Mouse (Mus musculus): ENCODE results near the gene Abhd18. TPM values are rescaled to one million over a fixed set of nuclear protein-coding genes. Genes with fewer than 3 reads are reported as not detected.
"Not testable (repeated sequence)": the region's sequence is repeated elsewhere in the genome, so short reads cannot be mapped to it uniquely, and the experiment has no call there.

Abhd18 gene
- 10 to 100 TPM; 11.0 to 11.6 TPM for total RNA-seq (2021)
- long read RNA-seq, experiment 1, transcript Abhd18-201 (13 exons, 3,277 nt) = major isoform, 9 of 10 reads
- long read RNA-seq, experiment 1, partial matches to known transcripts = 0 of 10 reads
- long read RNA-seq, experiment 1, other reads (novel, unspliced or antisense) = 1 of 10 reads
- long read RNA-seq, experiment 2, transcript Abhd18-201 (13 exons, 3,277 nt) = major isoform, 8 of 13 reads
- long read RNA-seq, experiment 2, partial matches to known transcripts = 1 of 13 reads
- long read RNA-seq, experiment 2, other reads (novel, unspliced or antisense) = 4 of 13 reads

- not testable (repeated sequence) for DNase-seq
These were observed at the start of gene Abhd18 for GRCm38 (mm10) chr3:40846957-40847017. Abhd18 (plus strand) TSS chr3:40846970.

DNA sequence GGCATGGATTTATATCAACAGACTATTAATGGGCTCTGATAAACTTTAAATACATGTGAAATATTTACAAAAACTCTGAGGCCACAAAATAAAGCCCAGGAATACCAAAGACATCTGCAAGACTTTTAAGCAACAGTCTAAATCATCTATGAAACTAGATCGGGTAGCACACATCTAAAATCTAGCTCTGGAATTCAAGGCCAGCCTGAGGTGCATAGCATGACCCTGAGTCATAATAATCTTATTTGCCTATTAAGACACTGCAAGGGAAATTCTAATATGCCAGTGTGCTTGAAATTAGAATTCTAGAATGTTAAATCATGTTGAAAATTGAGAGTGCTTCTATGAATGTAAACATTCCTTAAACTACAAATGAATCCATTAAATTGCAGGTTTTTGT lies 48.7 kb upstream of the Abhd18 start:
- DNase-seq = no peak

DNA sequence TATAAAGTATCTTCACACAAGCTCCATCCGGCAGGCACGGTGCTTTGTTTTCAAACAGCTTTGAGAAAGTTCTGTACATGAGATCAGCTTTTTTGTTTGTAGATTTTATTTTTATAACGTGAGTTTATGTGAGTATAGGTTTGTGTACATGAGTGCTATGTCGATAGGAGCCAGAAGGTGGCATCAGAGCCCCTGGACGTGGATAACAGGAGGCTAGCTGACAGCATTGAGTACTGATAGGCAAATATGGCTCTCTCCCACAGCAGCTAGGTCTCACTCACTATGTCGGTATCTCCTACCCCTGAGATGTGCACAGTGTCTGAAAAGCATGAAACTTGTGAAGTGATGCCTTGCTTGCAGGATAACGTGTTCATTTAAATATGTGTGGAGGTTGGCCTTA lies 48.3 kb upstream of the Abhd18 start:
- DNase-seq = no peak

DNA sequence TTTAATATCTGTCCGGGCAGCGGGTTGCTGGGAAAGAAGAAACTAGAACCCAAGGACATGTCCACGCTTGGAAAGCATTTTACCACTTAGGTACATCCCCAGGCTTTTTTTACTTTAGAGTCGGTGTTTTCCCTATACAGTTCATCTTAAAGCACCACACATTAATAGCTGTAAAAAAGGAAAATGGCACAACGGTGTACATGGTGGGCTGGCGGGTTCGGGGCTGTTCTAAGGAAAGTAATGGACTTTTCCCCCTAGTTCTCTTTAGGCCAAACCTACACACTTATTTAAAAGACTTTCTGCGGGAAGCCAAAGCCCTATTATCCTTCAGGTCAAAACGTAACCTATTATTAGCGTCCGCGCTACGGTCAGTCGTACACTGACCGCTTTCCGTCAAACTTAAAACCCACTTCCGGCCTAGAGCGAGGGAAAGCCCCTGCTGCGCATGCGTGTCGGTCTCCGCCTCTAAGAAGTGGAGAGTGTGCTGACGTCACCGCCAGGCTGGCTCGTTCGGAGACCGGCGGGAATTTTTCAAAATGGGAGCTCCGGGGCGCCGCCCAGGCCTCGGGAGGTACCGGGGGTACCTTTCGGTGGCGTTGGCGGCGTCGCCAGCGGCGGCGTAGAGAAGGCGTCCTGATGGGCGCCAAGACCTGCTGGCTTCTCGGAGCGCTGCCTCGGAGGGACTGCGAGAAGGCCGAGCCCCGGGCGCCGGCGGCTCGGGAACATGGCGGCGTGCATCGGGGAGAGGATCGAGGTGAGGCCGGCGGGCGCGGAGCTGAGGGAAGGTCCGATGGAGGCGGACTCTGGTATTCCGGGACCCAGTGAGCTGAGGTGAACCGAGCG lies 47.0 kb upstream of the Abhd18 start, which contains the start of gene Plk4:
Plk4 (plus strand) TSS at position 490 of the 843 bp plus-strand sequence.
- peak; percentile 98 for DNase-seq

DNA sequence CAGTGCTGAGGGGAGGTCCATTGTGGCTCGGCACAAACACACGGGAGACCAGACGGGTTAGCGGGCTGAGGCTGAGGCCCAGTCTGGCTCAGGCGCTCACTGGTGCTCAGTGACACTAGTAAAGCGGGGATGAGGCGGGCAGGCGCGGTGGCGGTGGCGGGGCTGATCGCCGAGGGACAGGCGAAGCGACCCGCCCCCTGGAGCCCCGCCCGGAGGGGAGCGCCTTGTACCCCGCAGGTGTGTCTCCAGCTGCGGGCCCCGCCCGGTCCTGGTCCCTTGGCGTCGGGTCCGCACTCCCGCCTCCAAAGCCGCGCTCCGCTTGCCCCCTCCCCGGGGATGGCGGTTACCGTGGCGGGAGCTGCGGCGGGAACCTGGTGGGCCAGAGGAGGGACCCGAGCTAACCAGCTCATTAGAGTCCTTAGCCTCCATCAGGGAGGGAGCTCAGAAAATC lies 46.4 kb upstream of the Abhd18 start:
- peak; percentile 53 for DNase-seq

DNA sequence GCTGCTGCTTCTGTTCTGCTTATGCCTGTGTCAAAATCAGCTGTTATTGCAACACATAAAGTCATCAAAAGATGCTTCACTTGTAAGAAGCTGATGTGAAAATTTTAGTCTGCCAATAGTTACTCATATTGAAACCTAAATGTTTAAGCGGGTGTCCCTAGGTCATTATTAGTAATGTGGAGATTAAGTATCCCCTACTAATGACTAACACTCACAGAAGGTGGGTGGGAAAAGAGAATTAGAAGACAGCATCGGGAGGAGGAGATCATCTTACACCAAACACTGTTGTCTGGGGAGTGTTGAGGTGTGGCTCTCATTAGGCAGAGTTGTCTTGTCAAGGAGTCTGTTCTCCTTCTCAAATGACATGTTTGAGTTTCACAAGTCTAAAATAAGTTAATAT lies 39.9 kb upstream of the Abhd18 start:
- no peak for DNase-seq

- DNase-seq = no peak
These were observed 38.1 kb upstream of the Abhd18 start for GRCm38 (mm10) chr3:40808686-40809085.

DNA sequence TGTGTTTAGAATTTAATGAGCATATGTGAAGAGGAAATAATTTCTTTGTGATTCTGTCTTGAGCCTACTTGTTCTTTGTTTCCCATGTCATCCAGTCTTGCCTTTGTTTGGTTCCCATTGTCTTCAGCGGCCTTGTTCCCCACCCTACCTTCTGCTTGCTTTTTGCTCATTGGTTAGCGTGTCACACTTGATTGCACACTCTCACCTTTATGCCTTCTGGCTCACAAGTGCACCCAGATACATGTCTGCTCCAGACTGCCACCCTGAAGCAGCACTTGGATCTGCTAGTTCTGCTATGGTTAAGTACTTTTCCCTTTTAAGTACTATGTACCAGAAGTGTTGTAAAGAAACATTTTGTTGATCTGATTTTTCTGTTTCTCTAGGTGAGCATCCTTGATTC lies 36.9 kb upstream of the Abhd18 start:
- DNase-seq = no peak

GRCm38 (mm10) chr3:40813275-40813674 lies 33.5 kb upstream of the Abhd18 start:
- DNase-seq = no peak

GRCm38 (mm10) chr3:40845521-40845920 lies 1.2 kb upstream of the Abhd18 start:
- not testable (repeated sequence) for DNase-seq

GRCm38 (mm10) chr3:40846473-40846956 lies 255 bp upstream of the Abhd18 start, which contains the start of gene Mfsd8:
Mfsd8 (minus strand) TSS chr3:40846886.
- DNase-seq = peak; percentile 89

- peak; percentile 20 for DNase-seq
These were observed 248 bp downstream of the Abhd18 start for GRCm38 (mm10) chr3:40847018-40847417.

DNA sequence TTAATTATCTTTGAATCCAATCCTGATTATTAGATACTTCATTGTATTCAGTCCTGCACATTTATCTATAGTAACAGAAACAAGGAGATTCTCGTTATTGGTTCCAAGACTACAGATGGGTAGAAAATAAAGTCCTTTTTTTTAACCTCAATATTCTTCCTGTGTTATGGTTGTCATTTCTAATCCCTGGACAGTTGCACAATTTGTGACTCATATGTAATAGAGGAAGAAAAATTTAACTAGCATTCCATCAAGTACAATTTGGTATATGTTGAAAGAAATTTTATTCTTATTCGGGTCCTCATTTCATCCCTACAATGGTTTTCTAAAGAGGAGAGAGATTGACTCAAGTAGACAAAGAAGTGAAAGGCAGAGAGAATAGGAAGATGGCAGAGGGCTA lies 1.2 kb downstream of the Abhd18 start:
- DNase-seq = not testable (repeated sequence)

GRCm38 (mm10) chr3:40853123-40853738 lies 6.5 kb downstream of the Abhd18 start:
- DNase-seq = not testable (repeated sequence)

DNA sequence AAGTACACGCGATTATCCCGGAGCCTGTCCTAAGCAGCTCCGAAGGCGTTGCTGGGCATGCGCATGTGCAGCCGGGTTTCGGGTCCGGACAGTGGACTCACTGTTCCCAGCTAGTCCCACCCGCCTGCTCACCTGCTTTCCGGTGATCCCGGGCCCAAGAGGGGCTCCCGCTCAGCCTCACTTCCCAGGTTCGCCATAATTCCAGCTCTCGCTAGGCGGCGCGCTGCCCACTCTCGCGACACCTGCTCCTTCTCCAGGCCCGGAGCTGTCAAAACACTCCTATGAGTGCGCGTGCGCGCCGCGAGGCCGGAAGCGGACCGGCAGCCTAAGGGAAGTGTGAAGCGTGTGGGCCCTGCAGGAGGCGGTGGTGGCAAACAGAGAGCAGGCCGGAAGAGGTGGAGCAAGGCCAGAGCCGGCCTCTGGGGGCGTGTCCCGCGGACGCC lies 47.1 kb downstream of the Abhd18 start:
- peak; percentile 95 for DNase-seq

DNA sequence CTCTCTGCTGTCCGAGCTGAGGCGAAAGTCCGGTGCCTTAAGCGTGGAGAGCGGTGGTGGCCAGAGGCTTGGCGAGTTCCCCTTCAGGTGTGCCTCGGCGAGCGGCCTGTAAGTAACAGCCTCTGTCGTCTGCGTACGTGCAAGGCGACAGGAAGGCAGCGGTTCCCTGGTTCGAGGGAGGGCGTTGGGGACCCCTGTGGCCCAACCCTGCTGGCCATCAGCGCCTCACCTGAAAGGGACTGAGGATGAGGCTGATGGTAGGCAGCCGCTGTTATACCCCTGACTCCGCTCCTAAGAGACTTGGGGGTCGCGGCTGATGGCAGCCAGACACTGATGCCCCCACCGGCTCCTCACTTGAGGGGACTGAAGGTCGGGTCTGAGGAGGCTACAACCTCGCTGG lies 47.6 kb downstream of the Abhd18 start:
- DNase-seq = peak; percentile 27

DNA sequence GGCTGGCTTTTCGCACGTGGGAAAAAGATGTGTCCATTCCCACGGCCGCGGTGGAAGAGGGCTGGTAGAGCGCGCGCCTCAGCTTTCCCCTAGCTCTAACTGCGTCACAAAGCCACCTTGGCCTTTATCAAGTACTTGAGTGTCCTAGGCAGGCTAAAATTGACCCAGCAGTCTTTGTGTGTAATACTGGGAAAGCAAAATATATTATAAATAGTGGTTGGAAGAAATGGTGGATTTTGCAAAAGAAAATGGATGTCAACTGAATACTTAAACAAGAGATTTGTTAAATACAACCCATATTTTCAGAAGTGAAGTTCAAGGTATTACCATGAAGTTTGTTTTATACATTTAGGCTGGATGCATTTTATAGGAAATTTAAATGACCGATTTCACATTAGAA lies 55.7 kb downstream of the Abhd18 start, which contains the start of gene 1700034I23Rik:
1700034I23Rik (minus strand) TSS at position 101 of the 400 bp plus-strand sequence.
- DNase-seq = not testable (repeated sequence)

DNA sequence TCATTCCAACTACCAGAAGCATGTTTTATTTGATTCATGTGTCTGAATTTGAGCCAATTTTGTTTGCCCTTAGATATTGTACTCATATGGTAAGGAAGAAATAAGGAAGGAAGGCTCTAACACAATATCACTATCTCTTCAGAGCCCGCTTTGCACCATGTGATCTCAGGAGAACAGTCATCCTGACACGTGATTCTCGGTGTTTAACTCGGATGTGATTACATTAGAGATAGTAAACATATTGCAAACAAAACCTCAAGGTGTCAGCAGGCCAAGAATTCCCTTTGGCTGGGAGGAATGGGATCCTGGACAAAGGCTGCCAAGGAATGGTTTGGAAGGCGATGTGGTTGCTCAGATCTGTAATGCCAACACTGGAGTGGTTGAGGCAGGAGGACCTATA lies 91.4 kb downstream of the Abhd18 start:
- DNase-seq = no peak

DNA sequence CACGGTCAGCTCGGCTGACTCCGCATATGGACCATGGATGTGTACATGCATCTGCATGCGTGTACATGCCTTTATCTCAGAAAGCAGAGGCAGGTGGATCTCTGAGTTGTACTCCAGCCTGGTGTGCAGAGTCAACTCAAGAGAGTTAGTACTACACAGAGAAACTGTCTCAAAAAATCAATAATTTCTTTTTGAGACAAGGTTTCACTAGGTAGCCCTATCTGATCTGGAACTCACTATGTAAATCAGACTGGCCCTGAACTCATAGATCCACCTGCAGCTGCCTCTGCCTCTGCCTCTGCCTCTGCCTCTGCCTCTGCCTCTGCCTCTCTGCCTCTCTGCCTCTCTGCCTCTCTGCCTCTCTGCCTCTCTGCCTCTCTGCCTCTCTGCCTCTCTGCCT lies 91.8 kb downstream of the Abhd18 start:
- no peak for DNase-seq

DNA sequence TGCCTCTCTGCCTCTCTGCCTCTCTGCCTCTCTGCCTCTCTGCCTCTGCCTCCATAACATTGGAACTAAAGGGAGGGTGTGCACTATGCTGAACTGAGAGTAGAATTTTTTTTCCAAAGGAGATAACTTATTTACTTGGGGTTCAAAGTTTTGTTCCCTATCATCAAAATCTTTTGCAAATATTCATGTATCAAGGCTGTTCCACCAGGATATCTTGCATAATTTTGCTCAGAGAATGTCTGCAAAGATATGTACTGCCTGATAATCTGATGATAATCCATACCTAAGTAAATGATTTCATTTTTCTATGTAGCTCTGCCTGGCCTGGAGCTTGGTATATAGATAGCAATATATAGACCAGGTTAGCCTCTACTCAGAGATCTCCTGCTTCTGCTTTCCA lies 92.2 kb downstream of the Abhd18 start:
- no peak for DNase-seq

DNA sequence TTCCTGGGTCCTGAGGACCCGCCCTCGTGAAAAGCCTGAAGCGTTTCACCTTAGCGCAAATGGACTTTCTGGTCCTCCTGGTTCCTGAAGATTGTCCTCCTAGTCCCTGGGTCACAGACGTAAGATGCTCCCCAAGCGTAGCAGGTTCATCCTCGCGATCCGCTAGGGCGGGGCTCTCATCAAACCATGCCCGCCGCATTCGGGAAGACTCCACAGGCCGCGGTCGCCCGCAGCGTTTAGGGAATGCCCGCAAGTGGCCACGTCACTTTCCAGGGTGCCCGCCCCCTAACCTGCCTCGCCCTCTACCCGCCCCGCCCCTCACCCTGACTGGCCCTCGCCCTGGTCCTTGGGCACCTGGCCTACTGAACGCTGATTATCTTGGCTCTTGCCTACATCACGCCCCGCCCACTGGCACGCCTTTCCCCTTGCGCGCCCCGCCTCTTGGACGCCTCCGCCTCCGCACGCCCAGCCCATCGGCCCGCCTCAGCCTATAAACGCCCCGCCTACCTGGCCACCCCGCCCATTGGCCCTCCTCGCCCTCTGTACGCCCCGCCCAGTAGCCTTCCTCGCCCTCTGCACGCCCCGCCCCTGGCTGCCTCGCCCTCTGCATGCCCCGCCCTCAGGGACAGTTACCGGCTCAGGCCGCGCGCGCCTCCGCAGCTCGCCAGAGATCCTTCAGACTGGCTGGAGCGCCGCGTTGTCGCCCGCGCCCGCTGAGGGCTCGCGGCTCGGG lies 102.6 kb downstream of the Abhd18 start, which contains the start of gene Larp1b:
Larp1b (plus strand) TSS at position 659 of the 733 bp plus-strand sequence.
- DNase-seq = peak; percentile 99

DNA sequence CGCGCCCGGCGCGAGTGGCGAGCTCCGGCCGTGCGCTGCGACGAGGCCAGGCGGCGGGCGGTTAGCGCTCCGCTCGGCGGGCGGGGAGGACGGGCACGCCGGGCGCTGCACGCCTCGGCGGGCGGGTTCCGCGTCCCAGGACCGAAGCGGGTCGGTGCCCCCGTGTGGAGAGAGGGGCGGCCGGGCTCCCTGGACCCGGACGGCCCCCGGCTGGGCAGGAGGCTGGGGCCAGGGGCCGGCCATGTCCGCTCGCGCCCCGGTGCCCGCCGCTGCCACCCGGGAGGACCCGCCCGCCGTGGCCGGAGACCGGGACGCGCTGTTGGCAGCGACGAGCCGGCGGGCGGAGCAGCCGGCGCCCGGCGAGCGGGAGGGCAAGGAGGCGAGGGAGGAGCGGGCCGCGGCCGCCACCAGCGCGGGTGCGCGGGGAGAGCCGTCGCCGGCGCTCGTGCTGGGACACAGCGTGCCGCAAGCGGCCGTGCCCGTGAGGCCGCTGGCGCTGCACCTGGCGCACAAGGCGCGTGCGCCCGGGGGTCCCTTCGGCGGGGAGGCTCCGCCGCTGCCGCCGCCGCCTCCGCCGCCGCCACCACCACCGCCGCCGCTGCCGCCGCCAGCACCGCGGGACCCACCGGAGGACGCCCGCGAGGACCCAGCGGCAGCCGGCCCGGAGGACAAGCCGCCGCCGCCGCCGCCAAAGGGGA lies 103.3 kb downstream of the Abhd18 start:
- DNase-seq = peak; percentile 62

Data from gastrocnemius, postnatal 10 days (tissue).